In genomic region chr3:132893044-132893443, GRCm38 (mm10) we compare ENCODE assay signal across 32 mouse cellular contexts. TPM values are rescaled to one million over a fixed set of nuclear protein-coding genes. Genes with fewer than 3 reads are reported as not detected.
DNase-seq lines count a peak whose midpoint lies in the region; ATAC-seq and TF ChIP-seq lines count a peak whose summit lies in the region.
"Had no signal": no experiment of that assay in that cellular context is flagged by ENCODE, and none has a peak within 500 bp of the region (broad histone marks: within the 10 kb centered on the region; RNA-seq: fewer than 3 reads in every experiment).

No protein-coding gene starts in this region.

- intact Hi-C loops in left cerebral cortex, postnatal 14 days (cut with DNase I) = no loop called here

- TF ChIP-seq EP300 in lung, postnatal 0 days (IDR thresholded peaks at IDR 0.05) = no peak
- no peak for TF ChIP-seq EP300 in MEL (IDR thresholded peaks at IDR 0.05; ENCODE audit: low read depth in 1 of 2, low read length in 2 of 2)

- H3K4me3 ChIP-seq in hindbrain, postnatal 0 days (ENCODE audit: low read length) = no peak overlapping the region
- H3K4me3 ChIP-seq in hindbrain, embryonic 11.5 days (ENCODE audit: low read depth, low read length) = no peak overlapping the region
- H3K4me3 ChIP-seq in lung, postnatal 0 days (ENCODE audit: low read depth, low read length) = no peak overlapping the region
- no peak overlapping the region for H3K4me3 ChIP-seq in MEL (ENCODE audit: control insufficient read depth in 1 of 2, insufficient read depth in 1 of 2, low read depth in 2 of 2, low read length in 2 of 2)
- H3K4me3 ChIP-seq: embryonic facial prominence, embryonic 12.5 days; hindbrain, embryonic 15.5 days; kidney, embryonic 15.5 days; liver, embryonic 15.5 days; midbrain, embryonic 10.5 days; neural tube, embryonic 15.5 days; stomach, embryonic 15.5 days had no signal

- TF ChIP-seq RAD21 in MEL (IDR thresholded peaks at IDR 0.05; ENCODE audit: low read depth, low read length) = no peak

- H3K9me3 ChIP-seq in hindbrain, postnatal 0 days (ENCODE audit: low read length) = no peaks in the 10 kb centered on the region
- H3K9me3 ChIP-seq in hindbrain, embryonic 11.5 days (ENCODE audit: control insufficient read depth, low read length) = no peaks in the 10 kb centered on the region
- H3K9me3 ChIP-seq in lung, postnatal 0 days (ENCODE audit: low read length) = no peaks in the 10 kb centered on the region
- no peaks in the 10 kb centered on the region for H3K9me3 ChIP-seq in MEL (replicated peaks; ENCODE audit: insufficient read depth, low read length)
- H3K9me3 ChIP-seq: embryonic facial prominence, embryonic 12.5 days; hindbrain, embryonic 15.5 days; kidney, embryonic 15.5 days; liver, embryonic 15.5 days; midbrain, embryonic 10.5 days; neural tube, embryonic 15.5 days; stomach, embryonic 15.5 days had no signal

- 84% methylated on average over 7 of the region's 7 CpGs for WGBS in hindbrain, postnatal 0 days
- WGBS in hindbrain, embryonic 11.5 days = 88% methylated on average over 7 of the region's 7 CpGs
- WGBS in lung, postnatal 0 days = 76% methylated on average over 7 of the region's 7 CpGs

- no peak overlapping the region for H3K9ac ChIP-seq in hindbrain, postnatal 0 days (replicated peaks; ENCODE audit: low read length)
- no peak overlapping the region for H3K9ac ChIP-seq in hindbrain, embryonic 11.5 days (ENCODE audit: low read depth, low read length)
- no peak overlapping the region for H3K9ac ChIP-seq in lung, postnatal 0 days (replicated peaks; ENCODE audit: low read depth)
- no peak overlapping the region for H3K9ac ChIP-seq in MEL (ENCODE audit: control insufficient read depth, low read depth, low read length, poor library complexity, severe bottlenecking)
- H3K9ac ChIP-seq: embryonic facial prominence, embryonic 12.5 days; hindbrain, embryonic 15.5 days; kidney, embryonic 15.5 days; liver, embryonic 15.5 days; neural tube, embryonic 15.5 days; stomach, embryonic 15.5 days had no signal

- no peaks in the 10 kb centered on the region for H3K4me1 ChIP-seq in hindbrain, postnatal 0 days (ENCODE audit: insufficient read depth, low read length)
- H3K4me1 ChIP-seq in hindbrain, embryonic 11.5 days (replicated peaks; ENCODE audit: control insufficient read depth, insufficient read depth, low read length) = no peaks in the 10 kb centered on the region
- no peaks in the 10 kb centered on the region for H3K4me1 ChIP-seq in lung, postnatal 0 days (ENCODE audit: insufficient read depth, low read depth, low read length)
- no peaks in the 10 kb centered on the region for H3K4me1 ChIP-seq in MEL (ENCODE audit: control insufficient read depth in 1 of 2, insufficient read depth in 2 of 2, low read length in 2 of 2)
- H3K4me1 ChIP-seq: embryonic facial prominence, embryonic 12.5 days; hindbrain, embryonic 15.5 days; kidney, embryonic 15.5 days; liver, embryonic 15.5 days; midbrain, embryonic 10.5 days; neural tube, embryonic 15.5 days; stomach, embryonic 15.5 days had no signal

- no peak for TF ChIP-seq POLR2A in MEL (IDR thresholded peaks at IDR 0.05; ENCODE audit: control insufficient read depth in 1 of 2, insufficient read depth in 1 of 2, low read depth in 1 of 2, low read length in 2 of 2, poor library complexity in 1 of 2)

- no peak overlapping the region for H3K4me2 ChIP-seq in hindbrain, postnatal 0 days (ENCODE audit: low read depth, low read length)
- H3K4me2 ChIP-seq in hindbrain, embryonic 11.5 days (replicated peaks; ENCODE audit: low read depth, low read length) = no peak overlapping the region
- no peak overlapping the region for H3K4me2 ChIP-seq in lung, postnatal 0 days (replicated peaks; ENCODE audit: low read depth, low read length)
- H3K4me2 ChIP-seq: embryonic facial prominence, embryonic 12.5 days; heart, embryonic 11.5 days; hindbrain, embryonic 15.5 days; kidney, embryonic 15.5 days; liver, embryonic 15.5 days; neural tube, embryonic 15.5 days; stomach, embryonic 15.5 days had no signal

- TF ChIP-seq CTCF in hindbrain, postnatal 0 days (IDR thresholded peaks at IDR 0.05; ENCODE audit: low read depth) = peak; percentile 21
- TF ChIP-seq CTCF in lung, postnatal 0 days (IDR thresholded peaks at IDR 0.05) = peak; percentile 49
- TF ChIP-seq CTCF in MEL (IDR thresholded peaks at IDR 0.05 in 2 of 3, conservative IDR thresholded peaks at IDR 0.05 in 1 of 3; ENCODE audit: control insufficient read depth in 1 of 3, insufficient read depth in 1 of 3, low read depth in 2 of 3, low read length in 3 of 3, poor library complexity in 1 of 3, severe bottlenecking in 1 of 3) = peak in 1 of 3 experiments; percentile 11; a peak in 1 of 6 replicates

- H3K79me2 ChIP-seq in MEL (ENCODE audit: control insufficient read depth, insufficient read depth, low read length, poor library complexity) = no peaks in the 10 kb centered on the region

- ATAC-seq in hindbrain, postnatal 0 days = no peak
- ATAC-seq in hindbrain, embryonic 11.5 days (ENCODE audit: low FRiP score) = no peak
- no peak for ATAC-seq in lung, postnatal 0 days
- peak; percentile 58; the same call in 1 of the 2 replicates for ATAC-seq in megakaryocyte progenitor cell, adult 5-6 weeks (replicated peaks; ENCODE audit: poor library complexity)
- ATAC-seq: forebrain, embryonic 14.5 days had no signal

- no peaks in the 10 kb centered on the region for H3K27me3 ChIP-seq in hindbrain, postnatal 0 days (ENCODE audit: insufficient read depth, low read length)
- H3K27me3 ChIP-seq in hindbrain, embryonic 11.5 days (ENCODE audit: control insufficient read depth, insufficient read depth, low read length) = no peaks in the 10 kb centered on the region
- H3K27me3 ChIP-seq in lung, postnatal 0 days (replicated peaks; ENCODE audit: insufficient read depth, low read length) = no peaks in the 10 kb centered on the region
- H3K27me3 ChIP-seq in MEL (ENCODE audit: control insufficient read depth in 1 of 2, insufficient read depth in 2 of 2, low read length in 2 of 2) = no peaks in the 10 kb centered on the region; a peak in 1 of 4 replicates
- H3K27me3 ChIP-seq: embryonic facial prominence, embryonic 12.5 days; hindbrain, embryonic 15.5 days; kidney, embryonic 15.5 days; liver, embryonic 15.5 days; neural tube, embryonic 15.5 days; stomach, embryonic 15.5 days had no signal

- no peaks in the 10 kb centered on the region for H3K36me3 ChIP-seq in hindbrain, postnatal 0 days (ENCODE audit: insufficient read depth, low read length)
- H3K36me3 ChIP-seq in hindbrain, embryonic 11.5 days (ENCODE audit: control insufficient read depth, insufficient read depth, low read length) = no peaks in the 10 kb centered on the region
- H3K36me3 ChIP-seq in lung, postnatal 0 days (ENCODE audit: insufficient read depth, low read length) = peaks cover 10% of the 10 kb centered on the region; the same call in 1 of the 2 replicates
- H3K36me3 ChIP-seq in MEL (ENCODE audit: control insufficient read depth in 1 of 2, insufficient read depth in 2 of 2, low read length in 2 of 2) = no peaks in the 10 kb centered on the region
- H3K36me3 ChIP-seq: embryonic facial prominence, embryonic 12.5 days; hindbrain, embryonic 15.5 days; liver, embryonic 15.5 days; midbrain, embryonic 10.5 days; neural tube, embryonic 15.5 days; stomach, embryonic 15.5 days had no signal

- no peak for DNase-seq in hindbrain, postnatal 0 days (ENCODE audit: low spot score)
- no peak for DNase-seq in hindbrain, embryonic 11.5 days (ENCODE audit: low spot score)
- no peak for DNase-seq in lung, postnatal 0 days (ENCODE audit: low spot score)
- no peak for DNase-seq in lung, postnatal 4 days
- DNase-seq in MEL (ENCODE audit: low read depth, low spot score) = peak; percentile 9
- DNase-seq in left cerebral cortex, postnatal 14 days (ENCODE audit: low spot score in 2 of 2) = no peak
- DNase-seq: adrenal gland, adult 8-10 months; cerebellum, adult 11 months; cerebellum, adult 9-10 months; cerebellum, postnatal 36 days; embryo, embryonic 11 days; gastrocnemius, postnatal 25 days; heart, adult 18-20 months; heart, postnatal 36 days; kidney, adult 18-20 months; kidney, postnatal 4 days; layer of hippocampus, adult 9-11 months; liver; lung, postnatal 10 days; right cerebral cortex, postnatal 25 days; thymus, postnatal 14 days had no signal

- H3K27ac ChIP-seq in hindbrain, postnatal 0 days = no peak overlapping the region
- H3K27ac ChIP-seq in hindbrain, embryonic 11.5 days (ENCODE audit: low read depth, low read length) = no peak overlapping the region
- no peak overlapping the region for H3K27ac ChIP-seq in lung, postnatal 0 days (ENCODE audit: low read length)
- no peak overlapping the region for H3K27ac ChIP-seq in MEL (ENCODE audit: control insufficient read depth, low read depth, low read length)
- H3K27ac ChIP-seq: embryonic facial prominence, embryonic 12.5 days; hindbrain, embryonic 15.5 days; kidney, embryonic 15.5 days; liver, embryonic 15.5 days; midbrain, embryonic 10.5 days; neural tube, embryonic 15.5 days; stomach, embryonic 15.5 days had no signal

TF ChIP-seq in MEL, 35 proteins besides CTCF, POLR2A, EP300 and RAD21:
- TF ChIP-seq RCOR1 (IDR thresholded peaks at IDR 0.05; ENCODE audit: low read depth, low read length) (no peak), USF2 (IDR thresholded peaks at IDR 0.05; ENCODE audit: borderline replicate concordance in 1 of 2, insufficient read depth in 1 of 2, low read depth in 1 of 2, low read length in 2 of 2) (no peak), TCF12 (IDR thresholded peaks at IDR 0.05; ENCODE audit: low read depth, low read length) (no peak)

RNA-seq across cellular contexts. Expression of gene Npnt, which starts 57.0 kb away (rescaled TPM):
- 12.6 and 12.8 TPM in 2 replicates for total RNA-seq in hindbrain, postnatal 0 days (2014; rRNA removed)
- 20.6 and 22.9 TPM in 2 replicates for polyA plus RNA-seq in hindbrain, postnatal 0 days (2015; fragmentation: Nextera tagmentation; extraction: Ambion mirVana)
- 11.4 and 16.3 TPM in 2 replicates for polyA plus RNA-seq in hindbrain, embryonic 11.5 days (2014; fragmentation: Nextera tagmentation; extraction: Ambion mirVana)
- 298 and 352 TPM in 2 replicates for polyA plus RNA-seq in lung, postnatal 0 days (2015; fragmentation: Nextera tagmentation; extraction: Ambion mirVana)
- 0.10 TPM in 1 of 2 replicates, not detected in the other for total RNA-seq in MEL (2012; rRNA removed)
- polyA plus RNA-seq in MEL (2012; ENCODE audit: insufficient read depth in 1 of 2, insufficient read length in 2 of 2, low read depth in 1 of 2, low replicate concordance in 2 of 2, missing spikeins in 1 of 2) = under 1 TPM in 1 of 2 experiments, not detected in 1; 0.06 TPM
- not detected in 2 replicates for total RNA-seq in megakaryocyte progenitor cell, adult 5-6 weeks (2015)
- total RNA-seq in megakaryocyte progenitor cell, adult 5-6 weeks (2017) = 0.47 TPM in 1 of 2 replicates, not detected in the other
- total RNA-seq in left cerebral cortex, postnatal 14 days (2021) = 10 to 100 TPM; 65.7 to 90.7 TPM
- total RNA-seq: monocyte, adult 5-6 weeks had no signal
